Mouse (Mus musculus) small intestine, adult 2 months (tissue): ENCODE data around the gene Xxylt1. TPM values are rescaled to one million over a fixed set of nuclear protein-coding genes. Genes with fewer than 3 reads are reported as not detected.
A peak's percentile ranks its signal among the peaks of the same experiment; 100 is the strongest.

ENCODE experiments used
- H3K27ac ChIP-seq: fragments of 200-500 bp; 2 replicates; pipeline ENCODE4 v1.5.1; 2012; ENCODE audit warnings: low read depth, low read length, control low read depth, inconsistent platforms; ENCODE audit not compliant: insufficient read depth
- H3K27me3 ChIP-seq: fragments of 200-500 bp; 2 replicates; pipeline ENCODE4 v1.6.1; 2012; ENCODE audit warnings: mild to moderate bottlenecking, moderate library complexity, low read length, inconsistent platforms; ENCODE audit not compliant: control insufficient read depth, insufficient read depth
- H3K36me3 ChIP-seq: fragments of 200-500 bp; 2 replicates; pipeline ENCODE4 v1.6.1; 2012; ENCODE audit warnings: mild to moderate bottlenecking, low read length, control low read depth, inconsistent platforms; ENCODE audit not compliant: control insufficient read depth, insufficient read depth
- H3K4me1 ChIP-seq: fragments of 200-500 bp; 2 replicates; pipeline ENCODE4 v1.6.1; 2012; ENCODE audit warnings: low read length, inconsistent platforms, mixed read lengths; ENCODE audit not compliant: control insufficient read depth, insufficient read depth, insufficient read length
- H3K4me3 ChIP-seq: fragments of 200-500 bp; 2 replicates; pipeline ENCODE4 v1.5.1; 2012; ENCODE audit warnings: low read depth, mild to moderate bottlenecking, control low read depth, inconsistent platforms, low read length, moderate library complexity
- CTCF ChIP-seq: fragments of 200-500 bp; IDR thresholded peaks from 2 replicates; pipeline ENCODE4 v1.5.1; 2012; ENCODE audit warnings: low read depth, mild to moderate bottlenecking, control low read depth, inconsistent platforms, low read length, moderate library complexity, mixed read lengths; ENCODE audit not compliant: insufficient replicate concordance, insufficient read length; ENCODE audit errors: extremely low read depth
- POLR2A ChIP-seq: fragments of 200-500 bp; IDR thresholded peaks from 2 replicates; pipeline ENCODE4 v1.6.1; 2012; ENCODE audit warnings: low read depth, mild to moderate bottlenecking, control low read depth, inconsistent platforms, low read length, moderate library complexity
- WGBS: fragments of 180-500 bp; shearing (Covaris S2); methylation state at CpG from one replicate; pipeline ENCODE4 v1.1.7; 2018; 5-methylcytosine and 5-hydroxymethylcytosine counted together
- polyA plus RNA-seq: library from polyadenylated mRNA; depleted of rRNA; stranded (reverse); fragments of >200 nt; gene quantifications from 2 replicates; pipeline ENCODE4 v1.2.3, GENCODE M21; 2012

Gene Xxylt1
- polyA plus RNA-seq, 1 experiment = 7.6 TPM

DNA sequence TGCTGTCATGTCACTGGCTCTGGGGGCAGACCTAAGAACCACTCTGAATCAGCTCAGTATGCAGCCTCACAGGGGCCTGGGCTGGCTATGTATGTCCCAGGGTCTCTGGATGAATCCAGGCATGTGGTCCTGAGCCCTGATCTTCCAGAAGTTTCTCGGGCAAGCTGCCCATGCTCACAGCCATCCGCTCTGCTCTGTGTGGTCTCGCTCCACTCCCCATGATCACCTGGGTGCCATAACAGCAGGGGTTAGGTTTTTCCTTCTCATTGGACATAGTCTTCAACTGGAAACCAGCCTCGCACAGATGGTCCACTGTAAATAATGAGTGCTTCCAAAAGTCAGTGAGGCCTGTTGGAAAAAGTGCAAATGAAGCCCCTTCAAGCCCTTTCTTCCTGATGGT lies 121.0 kb downstream of the Xxylt1 start:
- H3K36me3 ChIP-seq = no peaks in the 10 kb centered on the region
- no peak overlapping the region for H3K4me3 ChIP-seq
- peaks cover 13% of the 10 kb centered on the region for H3K4me1 ChIP-seq
- 82% methylated on average over 4 of the region's 4 CpGs for WGBS
- H3K27ac ChIP-seq = no peak overlapping the region
- no peaks in the 10 kb centered on the region for H3K27me3 ChIP-seq
- TF ChIP-seq POLR2A = no peak
- TF ChIP-seq CTCF = no peak

DNA sequence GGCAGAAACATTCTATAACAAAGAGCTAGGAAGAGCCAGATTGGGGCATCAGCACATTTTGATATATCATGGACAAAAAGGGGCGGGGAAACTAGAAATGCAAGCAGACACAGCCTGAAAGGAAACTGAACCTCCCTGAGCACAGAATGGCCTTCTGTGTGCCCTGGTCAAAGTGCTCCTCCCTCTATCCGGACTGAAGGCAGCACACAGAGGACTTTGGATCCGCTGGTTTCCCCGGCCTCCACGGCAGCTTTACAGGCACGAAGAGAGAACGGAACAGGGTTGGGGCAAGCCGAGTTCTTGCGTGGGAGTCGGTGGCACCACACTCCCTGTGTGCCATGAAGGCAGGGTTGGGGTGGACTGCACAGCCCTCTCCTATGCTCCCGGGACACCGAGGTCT lies 121.5 kb downstream of the Xxylt1 start:
- TF ChIP-seq POLR2A = no peak; the same call in 1 of the 2 replicates
- TF ChIP-seq CTCF = no peak
- Histone ChIP-seq H3K27me3 (no peaks in the 10 kb centered on the region), H3K36me3 (no peaks in the 10 kb centered on the region), H3K4me1 (peaks cover 13% of the 10 kb centered on the region), H3K27ac (peak overlapping the region; percentile 61), H3K4me3 (peak overlapping the region; percentile 29; the same call in 1 of the 2 replicates)
- WGBS = 36% methylated on average over 12 of the region's 12 CpGs

DNA sequence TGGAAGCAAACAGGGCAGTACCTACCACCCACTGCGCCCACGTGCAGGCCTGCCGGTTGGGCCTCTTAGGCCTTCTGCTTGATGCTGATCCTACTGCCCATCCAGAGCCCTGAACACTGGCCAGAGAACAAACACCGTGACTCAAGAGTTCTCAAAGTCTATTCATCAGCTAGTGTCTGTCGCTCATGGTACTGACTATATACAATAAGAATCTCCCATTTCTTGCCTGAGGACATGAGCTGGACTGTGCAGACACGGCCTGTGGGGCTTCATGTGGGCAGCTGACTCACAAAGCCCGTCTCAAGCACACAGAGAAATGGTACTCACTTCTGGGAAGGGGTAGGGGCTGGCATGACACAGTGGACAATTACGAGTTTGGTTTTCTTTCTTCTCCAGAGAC lies 125.1 kb downstream of the Xxylt1 start:
- peaks cover 13% of the 10 kb centered on the region for H3K4me1 ChIP-seq
- TF ChIP-seq POLR2A = no peak
- 96% methylated on average over 8 of the region's 8 CpGs for WGBS
- no peak overlapping the region for H3K4me3 ChIP-seq
- H3K27ac ChIP-seq = no peak overlapping the region
- no peaks in the 10 kb centered on the region for H3K36me3 ChIP-seq
- no peaks in the 10 kb centered on the region for H3K27me3 ChIP-seq

DNA sequence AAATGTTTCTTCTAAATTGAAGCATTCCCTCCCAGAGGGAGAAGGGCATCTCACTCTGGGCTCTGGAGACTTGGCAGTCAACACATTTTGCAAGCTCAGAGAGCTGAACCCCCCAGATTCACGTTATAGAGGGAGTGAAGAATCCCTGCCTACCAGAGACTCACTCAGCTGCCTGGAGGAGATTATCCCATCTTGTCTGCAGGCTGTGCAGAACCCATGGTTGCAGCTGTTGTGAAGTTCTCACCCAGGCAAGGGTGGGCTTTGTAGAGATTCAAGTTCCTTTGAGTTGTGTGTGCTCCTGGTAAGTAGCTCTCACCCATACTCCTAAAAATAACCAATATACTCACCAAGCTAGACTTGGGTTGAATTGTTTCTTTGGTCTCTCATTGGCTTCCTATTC lies 132.6 kb downstream of the Xxylt1 start:
- TF ChIP-seq CTCF (no peak), POLR2A (no peak)
- Histone ChIP-seq H3K4me3 (no peak overlapping the region), H3K27me3 (no peaks in the 10 kb centered on the region), H3K4me1 (no peaks in the 10 kb centered on the region), H3K36me3 (no peaks in the 10 kb centered on the region), H3K27ac (no peak overlapping the region)
- WGBS = 55% methylated on average over 1 of the region's 1 CpGs

GRCm38 (mm10) chr16:30948216-30948615 lies 133.0 kb downstream of the Xxylt1 start:
- Histone ChIP-seq H3K36me3 (no peaks in the 10 kb centered on the region), H3K27ac (no peak overlapping the region), H3K27me3 (no peaks in the 10 kb centered on the region), H3K4me1 (no peaks in the 10 kb centered on the region), H3K4me3 (no peak overlapping the region)
- 87% methylated on average over 4 of the region's 4 CpGs for WGBS
- no peak for TF ChIP-seq CTCF
- no peak for TF ChIP-seq POLR2A

DNA sequence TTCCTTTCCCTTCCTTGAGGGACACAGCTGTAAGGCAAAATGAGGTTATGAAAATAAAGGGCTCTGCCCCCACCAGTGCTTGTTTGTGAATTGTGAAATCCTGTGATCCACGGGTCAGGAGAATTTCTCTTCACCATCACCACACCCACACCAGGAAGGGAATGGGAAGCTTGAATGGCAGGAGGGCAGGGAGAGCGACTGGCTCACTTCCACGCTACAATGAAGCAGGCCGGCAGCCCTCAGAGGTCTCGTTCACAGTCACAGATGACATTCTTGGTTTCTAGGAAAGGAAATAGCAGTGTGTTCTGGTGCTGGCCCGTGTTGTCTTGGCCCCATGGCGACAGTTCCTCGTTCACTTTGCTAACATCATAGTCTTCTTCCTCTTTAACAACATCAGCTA lies 136.3 kb downstream of the Xxylt1 start:
- Histone ChIP-seq H3K27ac (peak overlapping the region; percentile 25; the same call in 1 of the 2 replicates), H3K4me3 (no peak overlapping the region), H3K36me3 (no peaks in the 10 kb centered on the region), H3K4me1 (no peaks in the 10 kb centered on the region), H3K27me3 (no peaks in the 10 kb centered on the region)
- 59% methylated on average over 8 of the region's 8 CpGs for WGBS
- TF ChIP-seq CTCF (no peak), POLR2A (no peak)

- Histone ChIP-seq H3K27ac (no peak overlapping the region), H3K36me3 (no peaks in the 10 kb centered on the region), H3K4me3 (no peak overlapping the region), H3K4me1 (no peaks in the 10 kb centered on the region), H3K27me3 (no peaks in the 10 kb centered on the region)
- TF ChIP-seq CTCF (no peak), POLR2A (no peak)
- 79% methylated on average over 4 of the region's 4 CpGs for WGBS
Observed at GRCm38 (mm10) chr16:30943919-30944318, 137.3 kb downstream of the Xxylt1 start.

DNA sequence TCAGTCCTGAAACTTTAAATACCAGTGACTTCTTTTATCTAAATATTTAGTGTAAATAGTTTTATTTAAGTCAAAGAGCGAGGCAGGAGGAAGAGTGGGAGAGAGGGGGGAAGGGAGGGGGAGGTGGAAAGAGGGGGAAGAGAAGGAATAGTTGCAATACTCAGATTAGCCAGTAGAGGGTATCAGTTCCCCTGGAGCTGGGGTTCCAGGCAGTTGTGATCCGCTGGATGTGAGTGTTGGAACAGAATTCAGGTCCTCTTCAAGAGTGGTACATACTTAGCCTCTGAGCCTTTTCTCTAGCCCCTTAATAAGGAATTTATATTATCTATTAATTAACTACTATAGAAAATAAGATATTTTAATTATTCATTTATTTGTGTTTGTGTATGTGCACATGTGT lies 140.5 kb downstream of the Xxylt1 start:
- Histone ChIP-seq H3K4me3 (no peak overlapping the region), H3K27ac (no peak overlapping the region), H3K27me3 (no peaks in the 10 kb centered on the region), H3K4me1 (no peaks in the 10 kb centered on the region), H3K36me3 (no peaks in the 10 kb centered on the region)
- TF ChIP-seq POLR2A (no peak), CTCF (peak; percentile 62; the same call in 1 of the 2 replicates)
- WGBS = 91% methylated on average over 2 of the region's 2 CpGs
